Mouse (Mus musculus): ENCODE measurements around the gene Cnot10.

DNA sequence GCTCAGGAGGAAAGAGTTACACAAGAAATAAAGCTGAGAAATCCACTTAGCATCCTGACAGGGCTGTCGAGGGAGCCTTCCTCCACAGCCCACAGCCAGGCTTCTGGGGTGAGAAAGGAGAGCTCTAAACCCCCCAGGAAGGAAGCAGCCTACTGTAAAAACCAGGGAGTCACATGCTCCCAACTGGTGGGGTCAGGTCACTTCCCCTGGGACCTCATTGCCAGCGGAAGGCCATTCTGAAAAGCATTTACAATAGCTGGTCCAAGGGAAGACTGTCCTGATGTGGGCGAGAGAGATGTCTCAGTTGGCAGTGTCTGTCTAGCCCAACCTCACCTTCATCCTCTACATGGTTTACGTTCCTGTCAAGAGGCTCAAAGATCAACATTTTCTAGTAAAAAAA, 91.5 kb downstream of the Cnot10 start:
- no peak for TF ChIP-seq CTCF (IDR thresholded peaks at IDR 0.05; ENCODE audit: low read depth, low read length)
- TF ChIP-seq POLR2A (IDR thresholded peaks at IDR 0.05; ENCODE audit: insufficient read depth, low read length): no peak

Measured in ES-Bruce4 (cell line).